Mouse (Mus musculus): ENCODE results near the gene Lhfp. TPM values are rescaled to one million over a fixed set of nuclear protein-coding genes. Genes with fewer than 3 reads are reported as not detected.

The Lhfp gene
- total RNA-seq (2021): 10 to 100 TPM; 27.2 to 31.6 TPM
- long read RNA-seq, experiment 1, transcript Lhfp-201 (4 exons, 2,108 nt): major isoform, 67 of 74 reads
- long read RNA-seq, experiment 1, partial matches to known transcripts: 4 of 74 reads
- long read RNA-seq, experiment 1, other reads (novel, unspliced or antisense): 3 of 74 reads
- long read RNA-seq, experiment 2, transcript Lhfp-201 (4 exons, 2,108 nt): major isoform, 48 of 56 reads
- long read RNA-seq, experiment 2, partial matches to known transcripts: 8 of 56 reads
- long read RNA-seq, experiment 2, other reads (novel, unspliced or antisense): 0 of 56 reads

DNA sequence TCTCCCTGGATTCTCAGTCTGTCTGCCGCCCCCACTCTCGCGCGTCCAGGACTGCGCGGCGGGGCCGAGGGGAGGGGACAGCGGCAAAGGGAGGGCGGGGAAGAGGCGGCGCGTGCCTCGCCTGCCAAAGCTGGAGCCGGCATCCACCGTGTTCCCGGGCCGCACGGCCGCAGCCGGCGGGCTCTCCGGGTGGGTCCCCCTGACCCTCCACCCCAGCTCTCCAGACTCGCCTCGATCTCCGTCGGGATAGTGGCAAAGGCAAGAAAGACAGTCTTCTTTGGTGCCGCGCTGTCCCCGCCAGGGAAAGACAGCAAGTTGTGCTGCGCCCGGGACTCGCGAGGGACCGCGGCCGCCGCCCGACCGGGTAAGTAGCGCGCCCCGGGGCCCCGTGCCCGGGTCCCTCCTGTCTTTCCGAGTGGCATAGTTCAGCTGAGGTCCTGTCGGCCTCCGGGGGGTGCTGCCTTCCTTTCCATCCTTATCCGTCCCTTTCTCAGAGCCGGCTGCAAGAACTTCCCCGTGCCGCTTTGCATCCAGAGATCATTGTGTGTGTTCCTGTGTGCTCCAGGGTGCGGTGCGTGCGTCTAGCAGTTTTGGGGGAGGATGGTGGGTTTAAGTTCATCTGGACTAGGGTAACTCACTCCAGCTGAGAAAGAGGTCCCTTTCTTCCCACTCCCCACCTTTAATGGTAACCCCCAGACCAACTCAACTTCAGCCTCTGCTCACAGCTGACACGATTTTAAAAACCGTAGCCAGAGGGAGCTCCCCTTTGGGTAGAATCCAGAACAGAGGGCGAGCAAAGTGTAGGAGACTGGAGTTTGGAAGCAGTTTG is at the start of gene Lhfp:
Lhfp (plus strand) TSS at position 118 of the 829 bp plus-strand sequence.
- peak; percentile 58 to 81 for DNase-seq (ENCODE audit: low spot score in 2 of 2)

DNA sequence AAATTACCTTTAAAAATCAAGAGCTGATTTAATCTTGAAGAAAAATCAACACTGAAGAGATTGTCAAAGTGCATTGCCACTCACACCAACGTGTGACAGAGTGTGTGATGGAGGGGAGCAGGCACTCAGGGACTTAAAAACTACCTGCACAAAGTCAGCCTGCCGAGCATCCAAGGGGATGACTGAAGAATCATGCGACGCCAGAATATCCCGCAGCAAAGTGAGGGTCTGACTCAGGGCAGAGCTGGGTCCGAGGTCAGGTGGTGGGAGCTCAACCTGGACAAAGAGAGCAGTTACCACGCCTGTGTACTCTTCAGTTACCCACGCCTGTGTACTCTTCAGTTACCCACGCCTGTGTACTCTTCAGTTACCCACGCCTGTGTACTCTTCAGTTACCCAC is 48.0 kb upstream of the Lhfp start:
- DNase-seq (ENCODE audit: low spot score in 2 of 2): no peak

DNA sequence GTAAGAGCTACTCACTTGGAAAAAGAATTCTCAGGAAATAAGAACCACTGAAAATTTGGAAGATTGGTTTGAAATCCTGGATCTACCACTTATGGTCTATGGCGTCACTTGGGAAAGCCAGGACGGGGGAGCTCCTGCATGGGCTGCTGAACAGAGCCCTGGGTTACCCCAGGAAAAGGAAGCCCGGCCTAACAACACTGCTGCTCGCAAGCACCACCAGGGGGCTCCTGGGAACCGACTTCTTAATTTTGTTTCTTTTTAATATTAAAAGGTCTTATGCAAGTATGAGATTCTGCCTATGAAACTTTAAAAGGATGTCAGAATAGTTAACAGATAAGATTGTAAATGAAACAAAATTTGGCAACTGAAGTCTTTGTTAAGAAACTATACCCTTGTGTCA is 46.7 kb upstream of the Lhfp start:
- no peak for DNase-seq (ENCODE audit: low spot score in 2 of 2)

DNA sequence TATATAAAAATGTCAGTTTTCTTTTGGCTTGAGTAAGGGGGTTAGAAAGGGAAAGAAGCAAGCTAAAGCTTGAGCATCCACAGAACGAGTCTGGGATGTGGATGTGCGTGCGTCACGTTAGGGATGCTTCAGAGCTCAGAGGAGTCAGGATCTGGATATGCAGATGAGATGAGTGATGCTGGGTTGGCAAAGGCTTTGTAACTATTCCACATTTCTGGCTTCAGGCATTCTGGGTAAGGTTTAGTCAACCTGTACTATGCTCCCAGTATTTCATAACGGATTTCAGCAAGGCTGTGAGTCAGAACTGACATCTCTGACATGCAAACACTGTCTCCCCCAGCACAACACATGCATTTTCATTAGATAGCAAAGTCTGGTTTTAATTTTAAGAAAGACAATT is 44.7 kb upstream of the Lhfp start:
- no peak for DNase-seq (ENCODE audit: low spot score in 2 of 2)

DNA sequence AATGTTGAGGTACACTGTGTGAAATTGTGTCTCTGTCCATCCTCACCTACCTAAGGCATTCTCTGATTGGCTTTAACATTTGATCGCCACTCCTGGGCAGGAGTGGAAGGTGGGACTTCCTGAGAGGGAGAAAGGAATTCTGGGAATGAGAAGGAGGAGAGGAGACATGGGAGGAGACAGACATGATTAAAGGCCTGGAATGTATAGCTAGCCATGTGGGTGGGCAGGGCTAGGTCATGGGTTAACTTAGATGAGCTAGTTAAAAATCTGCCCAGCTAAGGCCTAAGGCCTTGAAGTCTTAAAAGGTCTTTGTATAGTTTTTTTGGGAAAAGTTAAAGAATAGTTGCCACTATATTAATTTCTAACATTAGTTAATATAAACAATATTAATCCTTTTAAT is 43.9 kb upstream of the Lhfp start:
- no peak for DNase-seq (ENCODE audit: low spot score in 2 of 2)

DNA sequence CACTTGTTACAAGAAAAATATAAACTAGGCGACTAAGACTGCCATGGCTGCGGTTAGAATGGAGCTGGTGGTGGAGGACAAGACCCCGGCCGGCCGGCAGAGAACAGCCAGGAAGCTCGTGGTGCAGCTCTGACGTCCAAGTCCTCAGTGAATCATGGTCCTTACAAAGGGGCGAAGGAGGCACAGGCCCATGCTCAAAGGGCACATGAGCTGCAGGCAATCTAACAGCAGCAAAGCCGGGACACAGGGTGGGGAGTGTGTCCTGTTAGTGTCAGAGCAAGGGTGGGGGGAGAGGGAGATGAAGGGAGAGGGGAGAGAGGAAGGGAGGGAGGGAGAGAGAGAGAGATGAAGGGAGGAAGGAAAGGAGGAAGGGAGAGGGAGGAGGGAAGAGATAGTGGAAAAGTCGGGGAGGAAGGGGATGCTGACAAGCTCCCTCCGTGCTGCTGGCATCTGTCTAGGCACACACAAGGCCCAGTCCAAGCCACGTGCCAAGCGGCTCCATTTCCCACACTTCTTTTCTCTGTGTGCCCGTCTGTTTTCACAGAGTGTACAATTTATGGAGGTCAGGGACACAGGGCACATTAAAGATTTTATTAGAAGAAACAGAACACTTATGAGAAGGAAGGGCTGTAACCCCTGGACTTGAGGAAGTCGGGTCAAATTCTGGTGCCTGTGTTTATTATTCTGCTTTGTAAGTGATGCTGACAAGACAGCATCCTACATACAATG is 42.1 kb upstream of the Lhfp start:
- DNase-seq (ENCODE audit: low spot score in 2 of 2): no peak

DNA sequence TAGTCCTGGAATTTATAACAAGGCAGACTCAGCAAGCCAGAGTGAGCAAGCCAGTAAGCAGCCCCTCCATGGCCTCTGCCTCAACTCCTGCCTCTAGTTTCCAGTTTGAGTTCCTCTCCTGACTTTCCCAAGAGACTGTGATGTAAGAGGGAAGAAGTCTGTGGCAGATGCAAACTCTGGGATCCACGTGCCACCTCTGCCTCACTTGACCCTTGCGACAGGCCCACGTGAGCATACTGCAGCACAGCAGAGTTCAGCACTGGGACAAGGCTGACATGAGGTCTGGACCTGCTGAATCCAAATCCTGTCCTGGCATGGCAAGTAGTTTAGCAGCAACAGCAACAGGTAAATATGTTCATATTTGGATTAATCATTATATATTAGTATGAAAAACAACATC is 41.3 kb upstream of the Lhfp start:
- no peak for DNase-seq (ENCODE audit: low spot score in 2 of 2)

DNA sequence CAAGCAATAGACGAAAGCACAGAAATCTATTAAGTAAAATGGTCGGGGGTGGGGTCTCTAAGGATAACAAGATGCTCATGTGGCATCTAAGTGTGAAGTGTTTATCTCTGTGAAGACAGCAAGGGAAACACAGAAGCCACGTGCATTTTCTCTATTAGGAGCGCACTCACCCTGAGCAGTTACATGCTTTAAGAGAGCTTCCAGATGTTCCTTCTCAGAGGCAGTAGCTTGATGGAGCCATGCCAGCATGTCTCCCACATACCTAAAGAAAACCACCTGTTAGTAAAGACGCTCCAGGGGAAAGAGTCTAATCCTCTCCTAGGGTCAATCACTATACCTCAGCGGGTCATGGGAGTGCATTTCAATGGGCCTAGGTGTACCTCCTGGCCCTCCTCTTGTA is 39.3 kb upstream of the Lhfp start:
- no peak for DNase-seq (ENCODE audit: low spot score in 2 of 2)

DNA sequence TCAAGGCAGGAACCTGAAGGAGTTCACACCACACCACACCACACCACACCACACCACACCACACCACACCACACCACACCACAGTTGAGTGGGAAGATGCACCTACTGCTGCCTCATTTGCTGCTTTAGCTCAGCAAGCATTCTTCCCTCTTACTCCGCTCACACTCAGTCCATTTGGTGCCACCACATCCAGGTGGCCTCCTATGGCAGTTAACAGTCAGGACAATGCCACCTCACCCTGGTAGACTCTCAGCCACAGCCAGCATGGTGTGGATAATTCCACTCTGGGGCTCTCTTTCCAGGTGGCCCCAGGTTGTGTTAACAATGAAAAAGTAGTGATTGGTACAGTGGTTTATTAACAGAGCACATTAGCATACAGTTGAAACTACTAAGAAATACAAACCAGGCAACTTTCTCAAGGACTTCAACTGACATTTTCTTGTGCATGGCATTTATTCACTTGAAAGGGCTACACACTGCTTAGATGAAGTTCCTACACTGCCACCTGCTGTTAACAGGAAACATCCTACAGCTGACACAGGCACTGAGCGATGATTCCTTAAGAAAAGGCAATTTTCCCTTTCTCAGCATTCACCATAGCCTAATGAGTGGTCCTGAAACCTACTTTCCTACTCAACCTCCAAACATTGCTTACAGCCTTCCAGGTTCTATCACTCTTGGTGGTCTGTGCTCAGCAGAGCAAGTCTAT is 36.8 kb upstream of the Lhfp start:
- peak in 1 of 2 experiments; percentile 17 for DNase-seq (ENCODE audit: low spot score in 2 of 2)

DNA sequence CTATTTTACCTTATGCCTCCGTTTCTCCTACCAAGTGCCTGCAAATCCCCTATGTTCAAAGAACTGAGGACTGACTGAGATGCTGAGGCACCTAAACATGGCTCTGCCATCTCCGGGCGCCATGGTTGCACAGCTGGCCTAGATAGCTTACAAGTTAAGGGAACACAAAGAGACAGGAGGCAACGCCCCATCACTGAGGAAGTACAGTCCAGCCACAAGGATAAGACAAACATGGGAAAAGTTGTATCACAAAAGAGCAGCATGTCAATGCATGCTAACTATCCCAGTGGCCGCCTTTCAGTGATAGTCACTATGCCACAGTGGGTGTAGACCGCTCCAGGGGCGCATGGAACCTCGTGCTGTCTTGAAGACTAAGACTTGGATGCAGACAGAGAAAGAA is 33.9 kb upstream of the Lhfp start:
- no peak for DNase-seq (ENCODE audit: low spot score in 2 of 2)

DNA sequence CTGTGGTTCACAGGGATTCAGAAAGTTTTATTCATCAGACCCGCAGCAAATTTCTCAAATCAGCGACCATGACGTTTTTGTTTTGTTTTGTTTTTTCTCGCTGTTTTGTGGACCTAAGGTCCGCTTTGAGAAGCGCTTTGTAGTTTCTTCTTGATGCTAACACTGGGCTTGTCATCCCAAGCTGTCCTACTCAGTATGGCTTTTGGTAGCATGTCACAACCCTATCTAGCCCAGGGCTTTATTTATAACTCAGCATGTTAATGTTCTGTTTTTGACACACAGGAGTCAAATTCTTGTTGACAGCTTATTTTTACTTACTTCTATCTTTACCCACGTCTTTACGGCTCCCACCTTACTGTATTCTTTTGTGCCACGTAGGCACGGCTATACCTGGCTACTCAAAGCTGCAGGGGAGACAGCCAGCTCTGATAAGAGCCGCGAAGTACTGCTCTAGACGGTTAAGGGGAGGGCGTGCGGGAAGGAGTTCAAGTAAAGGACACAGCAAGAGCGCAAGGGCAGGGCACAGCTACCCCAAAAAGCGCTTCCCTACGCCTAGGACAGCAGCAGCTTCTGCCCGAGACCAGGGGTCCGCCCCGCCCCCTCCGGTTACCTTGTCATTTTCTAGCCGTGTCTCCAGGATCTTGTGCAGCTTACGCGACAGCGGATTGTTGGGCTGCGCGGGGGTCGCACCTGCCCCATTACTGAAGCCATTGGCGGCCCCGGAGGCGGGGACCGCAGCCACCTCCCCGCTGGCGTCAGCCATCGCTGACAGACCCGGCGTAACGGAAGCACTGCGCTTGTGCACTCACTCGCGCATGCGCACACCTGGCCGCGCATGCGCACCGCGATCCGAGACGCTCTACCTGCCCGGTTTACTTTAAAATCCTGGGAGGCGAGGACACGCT is 24.6 kb upstream of the Lhfp start, which contains the start of gene Cog6:
Cog6 (minus strand) TSS at position 802 of the 905 bp plus-strand sequence.
- DNase-seq (ENCODE audit: low spot score in 2 of 2): peak; percentile 68 to 87

DNA sequence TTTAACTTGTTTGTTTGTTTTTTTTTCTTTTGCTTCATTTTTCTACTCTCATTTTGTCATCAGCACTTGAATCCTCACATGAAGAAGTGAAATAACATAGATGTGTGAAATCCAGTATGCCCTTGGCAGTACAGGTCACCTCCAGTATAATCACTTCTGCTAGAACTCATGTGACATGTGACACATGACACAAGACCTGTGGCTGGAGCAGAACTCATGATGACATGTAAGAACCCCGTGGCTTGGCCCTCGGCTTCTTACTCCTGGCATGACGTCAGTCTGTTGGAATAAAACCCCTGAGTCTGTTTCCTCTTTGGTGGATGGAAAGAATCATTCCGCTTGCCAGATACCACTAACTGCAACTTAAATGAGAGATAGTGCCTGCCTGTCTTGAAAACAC is 14.0 kb upstream of the Lhfp start:
- DNase-seq (ENCODE audit: low spot score in 2 of 2): no peak

DNA sequence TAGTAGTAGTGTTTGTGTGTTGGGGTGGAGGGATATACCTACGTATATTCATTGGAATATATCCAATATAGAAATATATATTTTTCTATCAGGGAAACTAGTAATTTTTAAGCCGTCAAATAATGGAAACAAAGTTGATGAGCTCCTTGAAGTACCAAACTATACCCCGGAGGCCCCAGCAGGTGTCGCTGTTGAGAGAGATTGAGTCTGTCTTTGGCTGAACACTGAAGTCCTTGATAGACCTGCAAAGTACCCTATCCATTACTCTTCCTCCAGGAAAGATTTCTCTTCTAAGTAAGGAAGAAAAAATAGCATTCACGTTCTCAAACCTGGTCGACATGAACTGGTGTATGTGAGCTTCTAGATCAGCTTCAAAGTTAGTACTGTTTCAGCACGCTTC is 12.3 kb upstream of the Lhfp start:
- peak; percentile 78 for DNase-seq (ENCODE audit: low spot score in 2 of 2)

DNA sequence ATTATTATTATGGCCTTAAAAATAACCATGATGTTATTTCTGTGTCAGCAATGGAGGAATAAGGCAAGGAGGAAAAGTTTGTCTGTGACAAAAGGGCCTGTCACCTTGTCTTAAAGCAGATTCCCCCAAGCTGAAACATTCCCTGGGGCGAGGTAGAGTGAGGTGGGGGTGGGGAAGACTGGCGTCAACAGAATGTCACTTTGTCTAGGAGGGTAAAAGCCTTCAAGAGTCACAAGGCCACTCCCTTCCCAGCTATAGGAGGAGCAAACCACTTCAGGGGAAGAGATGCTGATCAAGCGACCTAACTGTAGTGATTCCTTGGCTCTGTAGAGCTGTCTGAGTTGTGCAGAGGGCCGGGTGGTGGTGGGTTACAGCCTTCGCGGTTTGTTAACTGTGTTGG is 9.7 kb upstream of the Lhfp start:
- no peak for DNase-seq (ENCODE audit: low spot score in 2 of 2)

DNA sequence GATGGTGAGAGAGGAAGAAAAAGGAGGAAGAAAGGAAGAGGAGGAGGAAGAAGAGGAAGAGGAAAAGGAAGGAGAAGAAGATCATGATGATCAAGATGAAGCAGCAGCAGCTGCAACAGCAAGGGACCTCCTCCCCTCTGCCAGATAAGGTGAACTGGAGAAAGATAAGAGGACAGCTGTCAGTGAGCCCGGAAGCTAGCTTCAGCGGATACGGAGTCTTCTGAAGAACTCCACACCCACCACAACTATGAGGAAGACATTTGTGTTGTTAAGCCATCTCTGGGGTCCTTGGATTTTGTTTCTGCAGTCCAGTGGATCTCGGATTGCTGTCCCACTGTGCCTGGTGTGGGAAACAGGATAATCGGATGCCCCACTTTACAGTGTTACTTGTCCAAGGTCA is 8.9 kb upstream of the Lhfp start:
- DNase-seq (ENCODE audit: low spot score in 2 of 2): no peak

DNA sequence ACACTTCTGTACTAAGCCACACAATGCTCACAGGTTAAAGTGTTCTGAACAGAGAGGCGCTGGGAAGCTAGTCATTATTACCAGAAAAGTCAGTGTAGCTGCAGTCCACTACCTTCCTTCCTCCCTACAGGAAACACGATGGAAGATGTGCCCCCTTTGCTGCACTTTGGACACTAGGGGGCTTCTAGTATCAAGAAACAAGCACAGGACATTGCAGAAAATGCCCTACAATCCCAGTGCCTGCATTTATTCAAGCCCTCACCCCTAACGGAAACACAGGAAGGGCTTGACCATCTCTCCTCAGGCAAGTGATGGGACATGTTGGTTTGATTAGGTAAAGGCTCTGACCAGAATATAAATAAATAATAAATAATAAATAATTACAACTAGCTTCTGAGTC is 7.9 kb upstream of the Lhfp start:
- no peak for DNase-seq (ENCODE audit: low spot score in 2 of 2)

DNA sequence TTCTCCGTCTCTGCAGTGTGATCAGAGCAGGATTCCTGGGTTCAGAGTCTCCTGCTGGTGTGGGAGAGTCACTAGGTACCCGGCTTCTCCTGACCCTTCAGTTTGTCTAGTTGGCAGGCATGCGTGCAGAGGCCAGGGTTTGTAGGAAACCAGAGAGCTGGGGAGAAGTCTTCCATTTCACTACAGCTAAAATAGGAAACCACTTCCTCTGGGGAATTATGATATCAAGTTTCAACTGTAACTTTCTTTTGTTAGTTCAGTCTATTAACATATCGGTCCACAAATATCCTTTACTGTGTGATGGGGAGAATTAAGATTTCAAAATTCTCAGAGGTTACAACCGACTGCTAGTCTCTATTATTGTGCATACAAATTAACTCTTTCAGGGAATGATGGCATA is 5.3 kb upstream of the Lhfp start:
- DNase-seq (ENCODE audit: low spot score in 2 of 2): no peak

DNA sequence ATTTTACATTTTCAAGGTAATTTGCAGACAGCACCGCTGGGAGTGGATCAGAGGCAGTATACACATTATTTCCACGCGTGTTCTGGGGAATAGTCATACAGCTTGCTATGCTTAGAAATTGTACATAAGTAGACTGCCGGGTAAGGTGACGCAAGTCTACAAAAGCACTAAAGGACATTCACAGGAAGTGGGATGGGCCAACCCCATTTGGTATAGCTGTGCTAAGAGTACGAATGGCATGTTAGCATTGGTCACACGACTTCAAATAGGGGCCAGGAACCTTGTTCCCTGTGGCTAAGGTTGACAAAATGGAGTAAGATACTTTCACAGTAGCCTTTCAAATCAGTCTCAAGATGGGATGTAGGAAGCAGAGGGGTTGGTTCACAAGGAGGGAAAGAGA is 4.4 kb upstream of the Lhfp start:
- DNase-seq (ENCODE audit: low spot score in 2 of 2): no peak

DNA sequence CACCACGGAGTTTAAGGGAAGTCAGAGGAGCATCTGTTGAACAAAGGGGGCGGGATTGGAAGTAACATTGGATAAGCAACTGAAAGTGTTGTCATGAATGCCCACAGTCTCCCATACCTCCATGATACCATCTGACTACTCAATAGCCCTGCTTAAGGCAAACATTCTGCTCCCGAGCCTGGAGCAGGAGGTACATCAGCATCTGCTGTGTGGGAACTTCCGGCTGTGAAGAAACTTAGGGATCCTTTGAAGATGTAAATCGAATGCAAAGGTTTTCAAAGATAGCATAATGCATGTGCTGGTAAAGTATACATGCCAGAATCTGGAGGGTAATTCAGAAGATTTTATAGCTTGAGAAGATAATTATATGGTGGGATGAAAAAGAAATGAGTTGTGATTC is 2.4 kb upstream of the Lhfp start:
- DNase-seq (ENCODE audit: low spot score in 2 of 2): no peak

DNA sequence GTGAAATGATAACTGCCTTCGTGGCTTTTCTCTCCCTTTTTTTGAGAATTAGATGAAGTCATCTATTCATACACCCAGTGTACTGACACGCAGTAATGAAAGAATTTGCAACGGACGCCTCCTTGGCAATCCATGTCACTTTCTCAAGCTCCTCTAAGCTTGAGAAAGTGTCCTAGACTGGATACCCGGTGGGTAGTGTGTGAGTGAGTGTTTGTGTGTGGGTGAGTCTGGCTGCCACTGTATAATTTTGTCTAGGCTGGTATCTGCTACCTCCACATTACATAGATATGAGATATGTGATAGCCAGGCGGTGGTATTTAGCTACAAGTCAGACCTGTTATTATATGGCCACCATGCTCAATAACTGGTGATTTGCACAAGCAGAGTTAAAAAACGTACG is 1.6 kb upstream of the Lhfp start:
- no peak for DNase-seq (ENCODE audit: low spot score in 2 of 2)

Data from left cerebral cortex, adult 18-20 months (tissue).